Mouse (Mus musculus): ENCODE results near the gene Nrcam.

GRCm38 (mm10) chr12:44411031-44411430, 82.3 kb downstream of the Nrcam start:
- TF ChIP-seq POLR2A (IDR thresholded peaks at IDR 0.05; ENCODE audit: low read depth, low read length) = no peak
- no peak for TF ChIP-seq CTCF (IDR thresholded peaks at IDR 0.05; ENCODE audit: extremely low read depth, insufficient read depth, insufficient read length, insufficient replicate concordance)

Data from spleen, adult 2 months (tissue).